Mouse (Mus musculus) Patski (cell line): ENCODE measurements around the gene Tube1. TPM values are rescaled to one million over a fixed set of nuclear protein-coding genes. Genes with fewer than 3 reads are reported as not detected.

Experiments
- ATAC-seq: fragments of 100-300 bp; one replicate; pipeline ENCODE4 v1.8.0; 2021
- CTCF ChIA-PET: fragments of 350-600 bp; sonication (Branson Sonifier 250); formaldehyde crosslinking; loops from one replicate; lab custom pipeline; 2022; ENCODE audit warnings: inconsistent platforms; lab: Charles Lee
- POLR2A ChIA-PET: fragments of 350-600 bp; sonication (Branson Sonifier 250); formaldehyde crosslinking; loops from one replicate; lab custom pipeline; 2022; ENCODE audit warnings: antibody characterized with exemption, inconsistent platforms; lab: Charles Lee
- DNase-seq: peaks from one replicate; pipeline ENCODE4 v3.0.0-alpha.2; 2011; ENCODE audit warnings: low read depth, low spot score
- H3K27me3 ChIP-seq: fragments of 371-371 bp; one replicate; pipeline ENCODE4 v1.5.1; 2021
- CTCF ChIP-seq: fragments of 100-300 bp; IDR thresholded peaks from one replicate; pipeline ENCODE4 v1.5.1; 2021
- in situ Hi-C: fragments of 300-500 bp; cut with MboI; formaldehyde crosslinking; loops from 3 replicates; pipeline ENCODE4 v1.11.1; 2018; ENCODE audit warnings: low pct_unique_long_range_greater_than_20kb, mixed read lengths
- polyA plus RNA-seq: library from polyadenylated mRNA; unstranded; gene quantifications from one replicate; pipeline ENCODE4 v1.2.3, GENCODE M21; 2021

The Tube1 gene
- polyA plus RNA-seq, 1 experiment from 2014 or later = 4.2 TPM

GRCm38 (mm10) chr10:39165632-39166115 is 31.9 kb downstream of the Tube1 start:
- ATAC-seq (no peak), DNase-seq (no peak)
- in situ Hi-C loops = loop anchor here (25.0 kb wide), 1 partner anchor 647 kb away; no protein-coding TSS in a partner anchor
- H3K27me3 ChIP-seq = peaks cover 3% of the 10 kb centered on the region
- CTCF ChIA-PET = interaction anchor here (0.9 kb wide), 1 partner anchor 354 kb away, joined by 3 read pairs; no protein-coding TSS in a partner anchor
- POLR2A ChIA-PET = no interaction called here
- no peak for TF ChIP-seq CTCF

GRCm38 (mm10) chr10:39167611-39168010 is 33.8 kb downstream of the Tube1 start:
- POLR2A ChIA-PET = no interaction called here

GRCm38 (mm10) chr10:39169642-39170041 is 35.9 kb downstream of the Tube1 start:
- ATAC-seq (no peak), DNase-seq (no peak)
- CTCF ChIA-PET = interaction anchor here (0.8 to 4.2 kb wide), 18 partner anchors 10 to 430 kb away, joined by 3 to 35 read pairs (median 4); no protein-coding TSS in a partner anchor
- no peak for TF ChIP-seq CTCF
- H3K27me3 ChIP-seq = peaks cover 3% of the 10 kb centered on the region
- POLR2A ChIA-PET = interaction anchor here (0.5 kb wide), 1 partner anchor 443 kb away, joined by 7 read pairs; the partner anchor contains the start of gene Traf3ip2
- in situ Hi-C loops = loop anchor here (5.0 to 25.0 kb wide), 4 partner anchors 68 to 643 kb away; partner anchors contain the start of gene Fyn

More at GRCm38 (mm10) chr10:39167611-39168010, 33.8 kb downstream of the Tube1 start:
- no peak for TF ChIP-seq CTCF
- DNase-seq = no peak
- in situ Hi-C loops = loop anchor here (25.0 kb wide), 1 partner anchor 645 kb away; no protein-coding TSS in a partner anchor
- H3K27me3 ChIP-seq = peaks cover 3% of the 10 kb centered on the region
- ATAC-seq = no peak
- CTCF ChIA-PET = no interaction called here

- in situ Hi-C loops = loop anchor here (5.0 to 25.0 kb wide), 4 partner anchors 67 to 642 kb away; partner anchors contain the start of gene Fyn
- TF ChIP-seq CTCF = peak; percentile 97
- ChIA-PET CTCF (interaction anchor here (0.7 to 4.2 kb wide), 34 partner anchors 9 to 647 kb away, joined by 3 to 35 read pairs (median 3); no protein-coding TSS in a partner anchor), POLR2A (interaction anchor here (0.5 kb wide), 1 partner anchor 443 kb away, joined by 7 read pairs; the partner anchor contains the start of gene Traf3ip2)
- ATAC-seq = peak; percentile 27
- peaks cover 3% of the 10 kb centered on the region for H3K27me3 ChIP-seq
- DNase-seq = no peak
Measured at GRCm38 (mm10) chr10:39170181-39170580, 36.4 kb downstream of the Tube1 start.

- ATAC-seq (no peak), DNase-seq (no peak)
- no peak for TF ChIP-seq CTCF
- POLR2A ChIA-PET = no interaction called here
- in situ Hi-C loops = loop anchor here (5.0 to 25.0 kb wide), 4 partner anchors 67 to 642 kb away; partner anchors contain the start of gene Fyn
- CTCF ChIA-PET = interaction anchor here (0.7 to 4.2 kb wide), 33 partner anchors 9 to 647 kb away, joined by 3 to 35 read pairs (median 4); no protein-coding TSS in a partner anchor
- peaks cover 2% of the 10 kb centered on the region for H3K27me3 ChIP-seq
Measured at GRCm38 (mm10) chr10:39170706-39171105, 36.9 kb downstream of the Tube1 start.

- H3K27me3 ChIP-seq = no peaks in the 10 kb centered on the region
- ATAC-seq (peak; percentile 93), DNase-seq (no peak)
- peak; percentile 98 for TF ChIP-seq CTCF
- POLR2A ChIA-PET = interaction anchor here (0.7 kb wide), 1 partner anchor 351 kb away, joined by 4 read pairs; no protein-coding TSS in a partner anchor
- CTCF ChIA-PET = interaction anchor here (0.8 to 4.2 kb wide), 25 partner anchors 9 to 646 kb away, joined by 3 to 35 read pairs (median 4); no protein-coding TSS in a partner anchor
- in situ Hi-C loops = loop anchor here (5.0 to 25.0 kb wide), 4 partner anchors 66 to 641 kb away; partner anchors contain the start of gene Fyn
Measured at GRCm38 (mm10) chr10:39171134-39171533, 37.4 kb downstream of the Tube1 start.

GRCm38 (mm10) chr10:39171603-39172539 is 38.1 kb downstream of the Tube1 start:
- no peaks in the 10 kb centered on the region for H3K27me3 ChIP-seq
- ChIA-PET CTCF (interaction anchor here (0.9 to 4.2 kb wide), 15 partner anchors 8 to 559 kb away, joined by 3 to 35 read pairs (median 4); no protein-coding TSS in a partner anchor), POLR2A (interaction anchor here (0.7 kb wide), 1 partner anchor 351 kb away, joined by 4 read pairs; no protein-coding TSS in a partner anchor)
- DNase-seq (no peak), ATAC-seq (no peak)
- TF ChIP-seq CTCF = peak; percentile 83
- in situ Hi-C loops = loop anchor here (5.0 to 25.0 kb wide), 4 partner anchors 65 to 640 kb away; partner anchors contain the start of gene Fyn

GRCm38 (mm10) chr10:39172540-39172931 is 38.8 kb downstream of the Tube1 start:
- ATAC-seq (no peak), DNase-seq (no peak)
- no peak for TF ChIP-seq CTCF
- in situ Hi-C loops = loop anchor here (5.0 to 25.0 kb wide), 4 partner anchors 65 to 640 kb away; partner anchors contain the start of gene Fyn
- ChIA-PET POLR2A (no interaction called here), CTCF (interaction anchor here (1.0 to 4.2 kb wide), 5 partner anchors 9 to 347 kb away, joined by 3 to 35 read pairs (median 16); no protein-coding TSS in a partner anchor)
- no peaks in the 10 kb centered on the region for H3K27me3 ChIP-seq

GRCm38 (mm10) chr10:39173077-39173476 is 39.3 kb downstream of the Tube1 start:
- ChIA-PET CTCF (interaction anchor here (1.0 to 4.2 kb wide), 5 partner anchors 8 to 346 kb away, joined by 3 to 35 read pairs (median 16); no protein-coding TSS in a partner anchor), POLR2A (no interaction called here)
- no peak for TF ChIP-seq CTCF
- in situ Hi-C loops = loop anchor here (5.0 to 25.0 kb wide), 4 partner anchors 64 to 639 kb away; partner anchors contain the start of gene Fyn
- no peak for DNase-seq
- no peaks in the 10 kb centered on the region for H3K27me3 ChIP-seq
- no peak for ATAC-seq
